Mouse (Mus musculus): Measurements from ENCODE around the gene Upk3a. TPM values are rescaled to one million over a fixed set of nuclear protein-coding genes. Genes with fewer than 3 reads are reported as not detected.
"Not testable (repeated sequence)": the region's sequence is repeated elsewhere in the genome, so short reads cannot be mapped to it uniquely, and the experiment has no call there.

Upk3a gene
- total RNA-seq, 2 experiments from 2014 or later: not detected

- peak; percentile 78 to 89 for DNase-seq
These were observed 15.7 kb upstream of the Upk3a start for GRCm38 (mm10) chr15:85000984-85001982.

- DNase-seq: no peak
These were observed 7.3 kb upstream of the Upk3a start for GRCm38 (mm10) chr15:85009666-85010065.

- no peak for DNase-seq
These were observed 4.9 kb upstream of the Upk3a start for GRCm38 (mm10) chr15:85011895-85012661.

- DNase-seq: peak in 1 of 2 experiments; percentile 45
These were observed 4.3 kb upstream of the Upk3a start for GRCm38 (mm10) chr15:85012662-85013054.

- no peak for DNase-seq
These were observed 1.2 kb upstream of the Upk3a start for GRCm38 (mm10) chr15:85015771-85016170.

GRCm38 (mm10) chr15:85022211-85022610 lies 5.3 kb downstream of the Upk3a start:
- DNase-seq: no peak

- DNase-seq: no peak
These were observed 9.3 kb downstream of the Upk3a start for GRCm38 (mm10) chr15:85026197-85026596.

GRCm38 (mm10) chr15:85027740-85028139 lies 10.8 kb downstream of the Upk3a start:
- no peak for DNase-seq

GRCm38 (mm10) chr15:85028648-85029047 lies 11.7 kb downstream of the Upk3a start, which contains the start of gene Fam118a:
TSS of gene Fam118a (plus strand) at chr15:85028948.
- DNase-seq: not testable (repeated sequence)

GRCm38 (mm10) chr15:85030643-85031042 lies 13.7 kb downstream of the Upk3a start:
- DNase-seq: peak in 1 of 2 experiments; percentile 21

- DNase-seq: no peak
These were observed 14.9 kb downstream of the Upk3a start for GRCm38 (mm10) chr15:85031866-85032265.

- DNase-seq: not testable (repeated sequence)
These were observed 17.0 kb downstream of the Upk3a start for GRCm38 (mm10) chr15:85033916-85034315.

GRCm38 (mm10) chr15:85036566-85037342 lies 19.8 kb downstream of the Upk3a start:
- peak; percentile 98 to 99 for DNase-seq

GRCm38 (mm10) chr15:85037343-85037690 lies 20.4 kb downstream of the Upk3a start:
- no peak for DNase-seq

- no peak for DNase-seq
These were observed 24.7 kb downstream of the Upk3a start for GRCm38 (mm10) chr15:85041546-85042225.

- peak; percentile 82 to 87 for DNase-seq
These were observed 25.5 kb downstream of the Upk3a start for GRCm38 (mm10) chr15:85042361-85042954.

GRCm38 (mm10) chr15:85043116-85043515 lies 26.2 kb downstream of the Upk3a start:
- DNase-seq: no peak

GRCm38 (mm10) chr15:85043761-85044160 lies 26.8 kb downstream of the Upk3a start:
- no peak for DNase-seq

- no peak for DNase-seq
These were observed 29.4 kb downstream of the Upk3a start for GRCm38 (mm10) chr15:85046230-85046950.

- DNase-seq: no peak
These were observed 30.9 kb downstream of the Upk3a start for GRCm38 (mm10) chr15:85047865-85048264.

Measured in heart, adult 18-20 months (tissue).